ENCODE assay signal across 8 mouse cellular contexts in genomic region chr6:54705387-54705909, GRCm38 (mm10). TPM values are rescaled to one million over a fixed set of nuclear protein-coding genes. Genes with fewer than 3 reads are reported as not detected.
A peak's percentile ranks its signal among the peaks of the same experiment; 100 is the strongest.
DNase-seq lines count a peak whose midpoint lies in the region; ATAC-seq and TF ChIP-seq lines count a peak whose summit lies in the region.

No protein-coding gene starts in this region.

- peak; percentile 77 for ATAC-seq in forebrain, embryonic 14.5 days
- peak; percentile 87 for ATAC-seq in hindbrain, embryonic 15.5 days (ENCODE audit: low FRiP score, low read depth)

- no peak for DNase-seq in left cerebral cortex, adult 2 months (ENCODE audit: extremely low spot score in 1 of 2, low spot score in 2 of 2)
- no peak for DNase-seq in left cerebral cortex, adult 8-10 months (ENCODE audit: low spot score in 2 of 2)
- peak; percentile 85 for DNase-seq in brain, embryonic 14.5 days (ENCODE audit: low read depth)
- peak; percentile 80 for DNase-seq in forebrain, embryonic 14.5 days (ENCODE audit: low spot score)
- DNase-seq in limb, embryonic 10.5 days (ENCODE audit: low spot score) = peak; percentile 47
- DNase-seq in mesoderm, embryonic 11.5 days (ENCODE audit: low read depth, low spot score) = peak; percentile 48
- DNase-seq in spleen, postnatal 36 days (ENCODE audit: low spot score in 2 of 2) = peak; percentile 71 to 78

- H3K4me1 ChIP-seq in forebrain, embryonic 14.5 days (ENCODE audit: control insufficient read depth, insufficient read depth, low read length) = peaks cover 38% of the 10 kb centered on the region
- peaks cover 26% of the 10 kb centered on the region for H3K4me1 ChIP-seq in hindbrain, embryonic 15.5 days (replicated peaks)
- peaks cover 32% of the 10 kb centered on the region for H3K4me1 ChIP-seq in limb, embryonic 10.5 days

- peak overlapping the region; percentile 31 for H3K4me2 ChIP-seq in forebrain, embryonic 14.5 days (ENCODE audit: low read length)
- H3K4me2 ChIP-seq in hindbrain, embryonic 15.5 days = peak overlapping the region; percentile 38

- H3K9ac ChIP-seq in forebrain, embryonic 14.5 days (ENCODE audit: low read length) = 0 out of 2 replicates have a peak overlapping the region, but pooled peaks have one; percentile 32
- no peak overlapping the region for H3K9ac ChIP-seq in hindbrain, embryonic 15.5 days

- H3K27ac ChIP-seq in left cerebral cortex, adult 2 months = no peak overlapping the region
- peak overlapping the region; percentile 87 for H3K27ac ChIP-seq in forebrain, embryonic 14.5 days (ENCODE audit: low read depth, low read length)
- 0 out of 2 replicates have a peak overlapping the region, but pooled peaks have one; percentile 26 for H3K27ac ChIP-seq in hindbrain, embryonic 15.5 days (replicated peaks)
- no peak overlapping the region for H3K27ac ChIP-seq in limb, embryonic 10.5 days

- peak; percentile 59 for TF ChIP-seq CTCF in left cerebral cortex, adult 2 months (IDR thresholded peaks at IDR 0.05)
- peak; percentile 45; the same call in 1 of the 2 replicates for TF ChIP-seq CTCF in brain, embryonic 14.5 days (IDR thresholded peaks at IDR 0.05; ENCODE audit: borderline replicate concordance, extremely low read depth, insufficient read depth, insufficient read length)

- WGBS in forebrain, embryonic 14.5 days = 18% methylated on average over 11 of the region's 11 CpGs
- 26% methylated on average over 11 of the region's 11 CpGs for WGBS in hindbrain, embryonic 15.5 days
- WGBS in limb, embryonic 10.5 days = 27% methylated on average over 11 of the region's 11 CpGs

- H3K9me3 ChIP-seq in forebrain, embryonic 14.5 days (replicated peaks; ENCODE audit: control insufficient read depth, low read length) = peaks cover 3% of the 10 kb centered on the region; the same call in 1 of the 2 replicates
- 0 out of 2 replicates have a peak, but pooled peaks cover 6% of the 10 kb centered on the region for H3K9me3 ChIP-seq in hindbrain, embryonic 15.5 days
- 0 out of 2 replicates have a peak, but pooled peaks cover 2% of the 10 kb centered on the region for H3K9me3 ChIP-seq in limb, embryonic 10.5 days (replicated peaks)

- H3K27me3 ChIP-seq in forebrain, embryonic 14.5 days (replicated peaks; ENCODE audit: control insufficient read depth, insufficient read depth, low read length) = no peaks in the 10 kb centered on the region
- H3K27me3 ChIP-seq in hindbrain, embryonic 15.5 days = no peaks in the 10 kb centered on the region
- H3K27me3 ChIP-seq in limb, embryonic 10.5 days (ENCODE audit: low read depth, poor library complexity, severe bottlenecking) = peaks cover 29% of the 10 kb centered on the region

- intact Hi-C loops in left cerebral cortex, adult 2 months (cut with DNase I) = loop anchor here (5.0 kb wide), 5 partner anchors 112 to 312 kb away; partner anchors contain the start of genes Ggct, Nod1 and Znrf2

- H3K36me3 ChIP-seq in forebrain, embryonic 14.5 days (ENCODE audit: control insufficient read depth, insufficient read depth, low read length) = no peaks in the 10 kb centered on the region
- H3K36me3 ChIP-seq in hindbrain, embryonic 15.5 days = peaks cover 2% of the 10 kb centered on the region; the same call in 1 of the 2 replicates
- no peaks in the 10 kb centered on the region for H3K36me3 ChIP-seq in limb, embryonic 10.5 days

- H3K4me3 ChIP-seq in left cerebral cortex, adult 2 months = peak overlapping the region; percentile 5; the same call in 1 of the 2 replicates
- no peak overlapping the region for H3K4me3 ChIP-seq in forebrain, embryonic 14.5 days (ENCODE audit: low read depth, low read length)
- H3K4me3 ChIP-seq in hindbrain, embryonic 15.5 days = 0 out of 2 replicates have a peak overlapping the region, but pooled peaks have one; percentile 0
- H3K4me3 ChIP-seq in limb, embryonic 10.5 days = peak overlapping the region; percentile 25

- TF ChIP-seq POLR2A in brain, embryonic 14.5 days (IDR thresholded peaks at IDR 0.05; ENCODE audit: borderline replicate concordance, extremely low read depth, insufficient read depth, insufficient read length, poor library complexity, severe bottlenecking) = no peak

RNA-seq across cellular contexts. Expression of gene Mturn, which starts 24.0 kb away (rescaled TPM):
- 10 to 100 TPM; 98.5 to 99.6 TPM for total RNA-seq in left cerebral cortex, adult 2 months (2021)
- 10 to 100 TPM; 87.9 to 99.9 (median 93.6) TPM for total RNA-seq in left cerebral cortex, adult 8-10 months (2022)
- 50.6 and 72.2 TPM in 2 replicates for polyA plus RNA-seq in brain, embryonic 14.5 days (2012; rRNA removed)
- 96.6 and 127 TPM in 2 replicates for polyA plus RNA-seq in forebrain, embryonic 14.5 days (2014; fragmentation: Nextera tagmentation; extraction: Ambion mirVana)
- polyA plus RNA-seq in hindbrain, embryonic 15.5 days (2015; fragmentation: Nextera tagmentation; extraction: Ambion mirVana) = 89.1 and 89.7 TPM in 2 replicates
- 2.5 and 5.2 TPM in 2 replicates for polyA plus RNA-seq in limb, embryonic 10.5 days (2016; fragmentation: Nextera tagmentation; extraction: Ambion mirVana)

Comparison
In these comparisons a context has a peak if more than half of its experiments do, and no peak if none do; other contexts are left out.
1. DNase-seq: peak in brain, embryonic 14.5 days (single experiment), forebrain, embryonic 14.5 days (single experiment), limb, embryonic 10.5 days (single experiment), mesoderm, embryonic 11.5 days (single experiment) and spleen, postnatal 36 days (2 of 2); none in left cerebral cortex, adult 2 months (0 of 2) and left cerebral cortex, adult 8-10 months (0 of 2).
2. H3K27ac ChIP-seq: peak in forebrain, embryonic 14.5 days (single experiment) and hindbrain, embryonic 15.5 days (single experiment); none in left cerebral cortex, adult 2 months (single experiment) and limb, embryonic 10.5 days (single experiment).